Mouse (Mus musculus) activated CD4-positive, CD25-positive, alpha-beta regulatory T cell, adult 9 weeks (primary cell): Measurements from ENCODE around the gene Rnf183. TPM values are rescaled to one million over a fixed set of nuclear protein-coding genes. Genes with fewer than 3 reads are reported as not detected.

Experiments
- polyA plus RNA-seq: library from polyadenylated mRNA; unstranded; fragments of 100-300 nt; shearing (Covaris generic); gene quantifications from one replicate; pipeline ENCODE4 v1.2.1, GENCODE M21; 2017

The Rnf183 gene
- polyA plus RNA-seq, result not detected

DNA sequence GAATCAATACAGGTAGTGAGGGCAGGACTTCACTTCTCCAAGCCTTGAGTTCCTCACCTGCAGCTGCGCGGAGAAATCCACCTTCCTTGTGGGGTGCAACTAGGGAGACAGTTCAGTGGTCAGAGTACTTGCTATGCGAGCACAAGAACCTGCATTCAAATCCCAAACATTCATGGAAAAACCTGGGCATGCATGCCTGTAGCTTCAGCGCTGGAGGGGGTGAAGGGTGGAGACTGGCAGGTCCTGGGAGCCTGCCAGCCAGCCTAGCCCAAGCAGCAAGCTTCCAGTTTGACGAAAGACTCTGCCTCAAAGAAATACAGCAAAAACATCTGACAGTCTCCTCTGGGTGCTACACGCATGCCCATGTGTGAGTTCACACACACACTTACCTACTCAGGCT lies at the start of gene Rnf183:
Gene Rnf183, minus strand, starts transcription at position 172 of the 400 bp plus-strand sequence.

GRCm38 (mm10) chr4:62479937-62480708 lies 45.1 kb upstream of the Rnf183 start, which contains the start of gene Bspry:
TSS of gene Bspry (plus strand) at chr4:62480053.

GRCm38 (mm10) chr4:62470598-62471051 lies 35.6 kb upstream of the Rnf183 start, which contains the start of gene Wdr31:
TSS of gene Wdr31 (minus strand) at chr4:62470896.

GRCm38 (mm10) chr4:62408601-62409282 lies 26.3 kb downstream of the Rnf183 start, which contains the start of the genes Cdc26 and Prpf4:
TSS of gene Cdc26 (minus strand) at chr4:62408642.
TSS of gene Prpf4 (plus strand) at chr4:62408797.

Other genes with a start within 250 kb of the Rnf183 start
- not detected for gene Zfp37, start 204.2 kb downstream of the Rnf183 start, polyA plus RNA-seq
- gene Slc31a2, start 172.7 kb downstream of the Rnf183 start, polyA plus RNA-seq, result 19.2 TPM
- 63.5 TPM for gene Fkbp15, start 74.7 kb downstream of the Rnf183 start, polyA plus RNA-seq
- gene Slc31a1, start 74.5 kb downstream of the Rnf183 start, polyA plus RNA-seq, result 9.3 TPM
- 108 TPM for gene Cdc26, start 26.6 kb downstream of the Rnf183 start, polyA plus RNA-seq
- gene Prpf4, start 26.5 kb downstream of the Rnf183 start, polyA plus RNA-seq, result 27.6 TPM
- 0.46 TPM for gene Wdr31, start 35.6 kb upstream of the Rnf183 start, polyA plus RNA-seq
- gene Bspry, start 44.8 kb upstream of the Rnf183 start, polyA plus RNA-seq, result 3.5 TPM
- 1.1 TPM for gene Hdhd3, start 68.2 kb upstream of the Rnf183 start, polyA plus RNA-seq
- 62.7 TPM for gene Alad, start 84.7 kb upstream of the Rnf183 start, polyA plus RNA-seq
- 27.1 TPM for gene Pole3, start 89.8 kb upstream of the Rnf183 start, polyA plus RNA-seq
- gene 4933430I17Rik, start 90.1 kb upstream of the Rnf183 start, polyA plus RNA-seq, result 0.26 TPM
- 139 TPM for gene Rgs3, start 124.6 kb upstream of the Rnf183 start, polyA plus RNA-seq